Mouse (Mus musculus): ENCODE measurements around the gene Usp15. TPM values are rescaled to one million over a fixed set of nuclear protein-coding genes. Genes with fewer than 3 reads are reported as not detected.

Gene Usp15
- polyA plus RNA-seq, 1 experiment from 2014 or later: 79.1 TPM

- WGBS: 87% methylated on average over 3 of the region's 3 CpGs
- Histone ChIP-seq H3K4me1 (peaks cover 19% of the 10 kb centered on the region), H3K36me3 (replicated peaks) (no peaks in the 10 kb centered on the region), H3K27me3 (replicated peaks; ENCODE audit: low read depth, poor library complexity, severe bottlenecking) (no peaks in the 10 kb centered on the region), H3K9me3 (no peaks in the 10 kb centered on the region), H3K4me3 (no peak overlapping the region), H3K27ac (replicated peaks) (no peak overlapping the region)
- no peak for DNase-seq (ENCODE audit: low spot score)
These were observed 2.3 kb upstream of the Usp15 start for GRCm38 (mm10) chr10:123199119-123199518.

GRCm38 (mm10) chr10:123198183-123198582 is 1.4 kb upstream of the Usp15 start:
- H3K4me3 ChIP-seq: no peak overlapping the region
- no peak overlapping the region for H3K27ac ChIP-seq (replicated peaks)
- WGBS: 82% methylated on average over 5 of the region's 5 CpGs
- DNase-seq (ENCODE audit: low spot score): no peak
- H3K36me3 ChIP-seq (replicated peaks): no peaks in the 10 kb centered on the region
- H3K27me3 ChIP-seq (replicated peaks; ENCODE audit: low read depth, poor library complexity, severe bottlenecking): no peaks in the 10 kb centered on the region
- H3K9me3 ChIP-seq: no peaks in the 10 kb centered on the region
- peaks cover 20% of the 10 kb centered on the region for H3K4me1 ChIP-seq

- H3K27me3 ChIP-seq (replicated peaks; ENCODE audit: low read depth, poor library complexity, severe bottlenecking): no peaks in the 10 kb centered on the region
- H3K36me3 ChIP-seq (replicated peaks): no peaks in the 10 kb centered on the region
- H3K4me3 ChIP-seq: peak overlapping the region; percentile 99
- under 1% methylated on average over 61 of the region's 66 CpGs for WGBS
- peak overlapping the region; percentile 97 for H3K27ac ChIP-seq (replicated peaks)
- DNase-seq (ENCODE audit: low spot score): peak; percentile 61
- H3K4me1 ChIP-seq: peaks cover 20% of the 10 kb centered on the region
- H3K9me3 ChIP-seq: no peaks in the 10 kb centered on the region
These were observed 597 bp downstream of the Usp15 start for GRCm38 (mm10) chr10:123195961-123196834.

- Histone ChIP-seq H3K27me3 (replicated peaks; ENCODE audit: low read depth, poor library complexity, severe bottlenecking) (no peaks in the 10 kb centered on the region), H3K4me3 (peak overlapping the region; percentile 99), H3K36me3 (replicated peaks) (no peaks in the 10 kb centered on the region), H3K9me3 (no peaks in the 10 kb centered on the region), H3K27ac (replicated peaks) (peak overlapping the region; percentile 66), H3K4me1 (peaks cover 20% of the 10 kb centered on the region)
- no peak for DNase-seq (ENCODE audit: low spot score)
- WGBS: 22% methylated on average over 7 of the region's 7 CpGs
These were observed 1.3 kb downstream of the Usp15 start for GRCm38 (mm10) chr10:123195501-123195900.

GRCm38 (mm10) chr10:123191038-123191437 is 5.8 kb downstream of the Usp15 start:
- no peak for DNase-seq (ENCODE audit: low spot score)
- H3K9me3 ChIP-seq: no peaks in the 10 kb centered on the region
- H3K4me1 ChIP-seq: peaks cover 17% of the 10 kb centered on the region
- H3K4me3 ChIP-seq: no peak overlapping the region
- 80% methylated on average over 6 of the region's 6 CpGs for WGBS
- no peaks in the 10 kb centered on the region for H3K36me3 ChIP-seq (replicated peaks)
- H3K27ac ChIP-seq (replicated peaks): no peak overlapping the region
- no peaks in the 10 kb centered on the region for H3K27me3 ChIP-seq (replicated peaks; ENCODE audit: low read depth, poor library complexity, severe bottlenecking)

- Histone ChIP-seq H3K27me3 (replicated peaks; ENCODE audit: low read depth, poor library complexity, severe bottlenecking) (no peaks in the 10 kb centered on the region), H3K9me3 (no peaks in the 10 kb centered on the region), H3K36me3 (replicated peaks) (0 out of 2 replicates have a peak, but pooled peaks cover 2% of the 10 kb centered on the region), H3K27ac (replicated peaks) (no peak overlapping the region), H3K4me3 (no peak overlapping the region), H3K4me1 (peaks cover 8% of the 10 kb centered on the region; the same call in 1 of the 2 replicates)
- whole genome bisulfite sequencing: 85% methylated on average over 6 of the region's 6 CpGs
- no peak for DNase-seq (ENCODE audit: low spot score)
These were observed 9.5 kb downstream of the Usp15 start for GRCm38 (mm10) chr10:123187337-123187736.

GRCm38 (mm10) chr10:123185907-123186306 is 10.9 kb downstream of the Usp15 start:
- 90% methylated on average over 6 of the region's 6 CpGs for WGBS
- DNase-seq (ENCODE audit: low spot score): no peak

GRCm38 (mm10) chr10:123183743-123184142 is 13.1 kb downstream of the Usp15 start:
- Histone ChIP-seq H3K36me3 (replicated peaks) (peaks cover 25% of the 10 kb centered on the region), H3K9me3 (no peaks in the 10 kb centered on the region), H3K27me3 (replicated peaks; ENCODE audit: low read depth, poor library complexity, severe bottlenecking) (no peaks in the 10 kb centered on the region), H3K4me3 (no peak overlapping the region), H3K27ac (replicated peaks) (no peak overlapping the region), H3K4me1 (peaks cover 8% of the 10 kb centered on the region; the same call in 1 of the 2 replicates)
- WGBS: 76% methylated on average over 2 of the region's 2 CpGs
- DNase-seq (ENCODE audit: low spot score): no peak

More at GRCm38 (mm10) chr10:123185907-123186306, 10.9 kb downstream of the Usp15 start:
- H3K36me3 ChIP-seq (replicated peaks): peaks cover 3% of the 10 kb centered on the region
- H3K27ac ChIP-seq (replicated peaks): no peak overlapping the region
- H3K4me3 ChIP-seq: no peak overlapping the region
- H3K27me3 ChIP-seq (replicated peaks; ENCODE audit: low read depth, poor library complexity, severe bottlenecking): no peaks in the 10 kb centered on the region
- H3K4me1 ChIP-seq: peaks cover 8% of the 10 kb centered on the region; the same call in 1 of the 2 replicates
- no peaks in the 10 kb centered on the region for H3K9me3 ChIP-seq

GRCm38 (mm10) chr10:123183243-123183642 is 13.6 kb downstream of the Usp15 start:
- no peaks in the 10 kb centered on the region for H3K9me3 ChIP-seq
- H3K36me3 ChIP-seq (replicated peaks): peaks cover 30% of the 10 kb centered on the region
- peaks cover 8% of the 10 kb centered on the region; the same call in 1 of the 2 replicates for H3K4me1 ChIP-seq
- WGBS: 70% methylated on average over 7 of the region's 7 CpGs
- H3K27ac ChIP-seq (replicated peaks): no peak overlapping the region
- no peak for DNase-seq (ENCODE audit: low spot score)
- no peak overlapping the region for H3K4me3 ChIP-seq
- H3K27me3 ChIP-seq (replicated peaks; ENCODE audit: low read depth, poor library complexity, severe bottlenecking): no peaks in the 10 kb centered on the region

GRCm38 (mm10) chr10:123182391-123182790 is 14.4 kb downstream of the Usp15 start:
- no peaks in the 10 kb centered on the region for H3K27me3 ChIP-seq (replicated peaks; ENCODE audit: low read depth, poor library complexity, severe bottlenecking)
- no peak overlapping the region for H3K27ac ChIP-seq (replicated peaks)
- H3K36me3 ChIP-seq (replicated peaks): peaks cover 38% of the 10 kb centered on the region
- no peak for DNase-seq (ENCODE audit: low spot score)
- no peaks in the 10 kb centered on the region for H3K9me3 ChIP-seq
- 92% methylated on average over 3 of the region's 3 CpGs for WGBS
- H3K4me1 ChIP-seq: peaks cover 8% of the 10 kb centered on the region; the same call in 1 of the 2 replicates
- H3K4me3 ChIP-seq: no peak overlapping the region

GRCm38 (mm10) chr10:123175771-123176170 is 21.0 kb downstream of the Usp15 start:
- H3K36me3 ChIP-seq (replicated peaks): peaks cover 68% of the 10 kb centered on the region
- no peaks in the 10 kb centered on the region for H3K27me3 ChIP-seq (replicated peaks; ENCODE audit: low read depth, poor library complexity, severe bottlenecking)
- H3K9me3 ChIP-seq: no peaks in the 10 kb centered on the region
- 77% methylated on average over 4 of the region's 4 CpGs for WGBS
- no peak overlapping the region for H3K27ac ChIP-seq (replicated peaks)
- no peak overlapping the region for H3K4me3 ChIP-seq
- no peaks in the 10 kb centered on the region for H3K4me1 ChIP-seq
- DNase-seq (ENCODE audit: low spot score): no peak

- no peaks in the 10 kb centered on the region for H3K4me1 ChIP-seq
- H3K4me3 ChIP-seq: no peak overlapping the region
- WGBS: 90% methylated on average over 6 of the region's 6 CpGs
- H3K27ac ChIP-seq (replicated peaks): no peak overlapping the region
- H3K27me3 ChIP-seq (replicated peaks; ENCODE audit: low read depth, poor library complexity, severe bottlenecking): no peaks in the 10 kb centered on the region
- H3K9me3 ChIP-seq: no peaks in the 10 kb centered on the region
- H3K36me3 ChIP-seq (replicated peaks): peaks cover 65% of the 10 kb centered on the region
- no peak for DNase-seq (ENCODE audit: low spot score)
These were observed 25.9 kb downstream of the Usp15 start for GRCm38 (mm10) chr10:123170898-123171297.

- H3K27ac ChIP-seq (replicated peaks): no peak overlapping the region
- no peaks in the 10 kb centered on the region for H3K4me1 ChIP-seq
- no peak for DNase-seq (ENCODE audit: low spot score)
- H3K4me3 ChIP-seq: no peak overlapping the region
- 92% methylated on average over 3 of the region's 3 CpGs for WGBS
- H3K9me3 ChIP-seq: no peaks in the 10 kb centered on the region
- peaks cover 62% of the 10 kb centered on the region for H3K36me3 ChIP-seq (replicated peaks)
- H3K27me3 ChIP-seq (replicated peaks; ENCODE audit: low read depth, poor library complexity, severe bottlenecking): no peaks in the 10 kb centered on the region
These were observed 31.3 kb downstream of the Usp15 start for GRCm38 (mm10) chr10:123165542-123165941.

Measured in embryonic facial prominence, embryonic 10.5 days (tissue).